Mouse (Mus musculus): Measurements from ENCODE around the gene Aqp1.

- TF ChIP-seq POLR2A (IDR thresholded peaks at IDR 0.05; ENCODE audit: low read depth, low read length) (no peak), CTCF (IDR thresholded peaks at IDR 0.05; ENCODE audit: extremely low read depth, insufficient read depth, insufficient read length, insufficient replicate concordance) (no peak)
These were observed 17.6 kb downstream of the Aqp1 start for GRCm38 (mm10) chr6:55353711-55354445.
